Mouse (Mus musculus): Measurements from ENCODE around the gene Cul3.
"Not testable (repeated sequence)": the region's sequence is repeated elsewhere in the genome, so short reads cannot be mapped to it uniquely, and the experiment has no call there.

The Cul3 gene

GRCm38 (mm10) chr1:80340436-80341376 lies at the start of gene Cul3:
TSS of gene Cul3 (minus strand) at chr1:80340480.
- DNase-seq, result peak; percentile 96

GRCm38 (mm10) chr1:80389518-80389917 lies 49.2 kb upstream of the Cul3 start:
- peak; percentile 62 for DNase-seq

- no peak for DNase-seq
Observed at GRCm38 (mm10) chr1:80383613-80384589, 43.6 kb upstream of the Cul3 start.

- no peak for DNase-seq
Observed at GRCm38 (mm10) chr1:80382928-80383327, 42.6 kb upstream of the Cul3 start.

- no peak for DNase-seq
Observed at GRCm38 (mm10) chr1:80381302-80381701, 41.0 kb upstream of the Cul3 start.

GRCm38 (mm10) chr1:80372010-80372409 lies 31.7 kb upstream of the Cul3 start:
- no peak for DNase-seq

GRCm38 (mm10) chr1:80371189-80371889 lies 31.1 kb upstream of the Cul3 start:
- no peak for DNase-seq

- no peak for DNase-seq
Observed at GRCm38 (mm10) chr1:80363486-80363885, 23.2 kb upstream of the Cul3 start.

GRCm38 (mm10) chr1:80362946-80363345 lies 22.7 kb upstream of the Cul3 start:
- no peak for DNase-seq

- DNase-seq, result no peak
Observed at GRCm38 (mm10) chr1:80362400-80362799, 22.1 kb upstream of the Cul3 start.

GRCm38 (mm10) chr1:80361771-80362170 lies 21.5 kb upstream of the Cul3 start:
- not testable (repeated sequence) for DNase-seq

GRCm38 (mm10) chr1:80360038-80360608 lies 19.8 kb upstream of the Cul3 start:
- no peak for DNase-seq

GRCm38 (mm10) chr1:80340061-80340435 lies 232 bp downstream of the Cul3 start:
- DNase-seq, result peak; percentile 76

GRCm38 (mm10) chr1:80339425-80340021 lies 757 bp downstream of the Cul3 start:
- peak; percentile 24 for DNase-seq

GRCm38 (mm10) chr1:80338398-80338797 lies 1.9 kb downstream of the Cul3 start:
- no peak for DNase-seq

GRCm38 (mm10) chr1:80335726-80336368 lies 4.4 kb downstream of the Cul3 start:
- DNase-seq, result peak; percentile 25

- DNase-seq, result no peak
Observed at GRCm38 (mm10) chr1:80335118-80335517, 5.2 kb downstream of the Cul3 start.

- no peak for DNase-seq
Observed at GRCm38 (mm10) chr1:80330970-80331369, 9.3 kb downstream of the Cul3 start.

- no peak for DNase-seq
Observed at GRCm38 (mm10) chr1:80325761-80326160, 14.5 kb downstream of the Cul3 start.

GRCm38 (mm10) chr1:80324370-80324769 lies 15.9 kb downstream of the Cul3 start:
- DNase-seq, result peak; percentile 20

- DNase-seq, result no peak
Observed at GRCm38 (mm10) chr1:80315533-80316045, 24.7 kb downstream of the Cul3 start.
